In genomic region chr2:107083071-107083885, GRCm38 (mm10) we compare ENCODE assay signal across 8 mouse cellular contexts. TPM values are rescaled to one million over a fixed set of nuclear protein-coding genes. Genes with fewer than 3 reads are reported as not detected.
DNase-seq lines count a peak whose midpoint lies in the region; ATAC-seq and TF ChIP-seq lines count a peak whose summit lies in the region.
"Had no signal": no experiment of that assay in that cellular context is flagged by ENCODE, and none has a peak within 500 bp of the region (broad histone marks: within the 10 kb centered on the region; RNA-seq: fewer than 3 reads in every experiment).

No protein-coding gene starts in this region.

- H3K4me3 ChIP-seq in liver, postnatal 0 days (ENCODE audit: low read depth, low read length) = no peak overlapping the region
- H3K4me3 ChIP-seq in liver, embryonic 12.5 days = no peak overlapping the region
- no peak overlapping the region for H3K4me3 ChIP-seq in forebrain, embryonic 13.5 days
- no peak overlapping the region for H3K4me3 ChIP-seq in layer of hippocampus, adult 2 months
- no peak overlapping the region for H3K4me3 ChIP-seq in midbrain, embryonic 16.5 days (ENCODE audit: low read depth, low read length)

- TF ChIP-seq CTCF in liver, postnatal 0 days (IDR thresholded peaks at IDR 0.05; ENCODE audit: low read depth) = peak; percentile 63
- TF ChIP-seq CTCF in layer of hippocampus, adult 2 months (conservative IDR thresholded peaks at IDR 0.05) = peak; percentile 88

- TF ChIP-seq EP300 in liver, postnatal 0 days (IDR thresholded peaks at IDR 0.05; ENCODE audit: low read depth) = no peak

- H3K36me3 ChIP-seq in liver, postnatal 0 days (replicated peaks; ENCODE audit: insufficient read depth, low read length) = no peaks in the 10 kb centered on the region
- no peaks in the 10 kb centered on the region for H3K36me3 ChIP-seq in liver, embryonic 12.5 days
- no peaks in the 10 kb centered on the region for H3K36me3 ChIP-seq in forebrain, embryonic 13.5 days (ENCODE audit: poor library complexity, severe bottlenecking)
- H3K36me3 ChIP-seq in midbrain, embryonic 16.5 days (ENCODE audit: control insufficient read depth, insufficient read depth, low read length) = no peaks in the 10 kb centered on the region

- H3K9me3 ChIP-seq in liver, postnatal 0 days (ENCODE audit: low read length) = no peaks in the 10 kb centered on the region
- no peaks in the 10 kb centered on the region for H3K9me3 ChIP-seq in liver, embryonic 12.5 days (replicated peaks)
- H3K9me3 ChIP-seq in forebrain, embryonic 13.5 days (replicated peaks) = no peaks in the 10 kb centered on the region
- H3K9me3 ChIP-seq in midbrain, embryonic 16.5 days (replicated peaks; ENCODE audit: control insufficient read depth, low read length, poor library complexity, severe bottlenecking) = no peaks in the 10 kb centered on the region

- DNase-seq in liver, postnatal 0 days = no peak
- peak; percentile 64 for DNase-seq in adrenal gland, postnatal 14 days
- DNase-seq in layer of hippocampus, adult 2 months (ENCODE audit: low spot score in 2 of 2) = peak; percentile 4 to 50
- DNase-seq in T-cell, adult 2 months (ENCODE audit: low spot score) = no peak

- ATAC-seq in liver, postnatal 0 days = no peak
- no peak for ATAC-seq in liver, embryonic 12.5 days
- peak; percentile 76 for ATAC-seq in forebrain, embryonic 13.5 days
- peak; percentile 89 for ATAC-seq in midbrain, embryonic 16.5 days

- H3K27me3 ChIP-seq in liver, postnatal 0 days (ENCODE audit: insufficient read depth, low read length) = no peaks in the 10 kb centered on the region
- H3K27me3 ChIP-seq in liver, embryonic 12.5 days (replicated peaks) = no peaks in the 10 kb centered on the region
- H3K27me3 ChIP-seq in forebrain, embryonic 13.5 days = no peaks in the 10 kb centered on the region
- H3K27me3 ChIP-seq in midbrain, embryonic 16.5 days (ENCODE audit: control insufficient read depth, insufficient read depth, low read depth, low read length) = no peaks in the 10 kb centered on the region

- no peak overlapping the region for H3K27ac ChIP-seq in liver, postnatal 0 days (ENCODE audit: low read depth)
- H3K27ac ChIP-seq in liver, embryonic 12.5 days = no peak overlapping the region
- H3K27ac ChIP-seq in forebrain, embryonic 13.5 days = no peak overlapping the region
- H3K27ac ChIP-seq in layer of hippocampus, adult 2 months = peak overlapping the region; percentile 78
- peak overlapping the region; percentile 68 for H3K27ac ChIP-seq in midbrain, embryonic 16.5 days (ENCODE audit: low read length)

- no peak overlapping the region for H3K9ac ChIP-seq in liver, postnatal 0 days (replicated peaks)
- no peak overlapping the region for H3K9ac ChIP-seq in liver, embryonic 12.5 days
- no peak overlapping the region for H3K9ac ChIP-seq in forebrain, embryonic 13.5 days
- H3K9ac ChIP-seq in midbrain, embryonic 16.5 days (ENCODE audit: low read depth, low read length) = peak overlapping the region; percentile 3; the same call in 1 of the 2 replicates

- no peaks in the 10 kb centered on the region for H3K4me1 ChIP-seq in liver, postnatal 0 days (ENCODE audit: insufficient read depth)
- H3K4me1 ChIP-seq in liver, embryonic 12.5 days = no peaks in the 10 kb centered on the region
- no peaks in the 10 kb centered on the region for H3K4me1 ChIP-seq in forebrain, embryonic 13.5 days
- 0 out of 2 replicates have a peak, but pooled peaks cover 3% of the 10 kb centered on the region for H3K4me1 ChIP-seq in midbrain, embryonic 16.5 days (ENCODE audit: control insufficient read depth, insufficient read depth, low read length)

- H3K4me2 ChIP-seq in liver, postnatal 0 days (ENCODE audit: low read depth, low read length) = no peak overlapping the region
- no peak overlapping the region for H3K4me2 ChIP-seq in liver, embryonic 12.5 days
- H3K4me2 ChIP-seq in forebrain, embryonic 13.5 days = no peak overlapping the region
- H3K4me2 ChIP-seq in midbrain, embryonic 16.5 days (ENCODE audit: low read length) = 0 out of 2 replicates have a peak overlapping the region, but pooled peaks have one; percentile 12

- WGBS in liver, postnatal 0 days (ENCODE audit: insufficient replicate concordance) = 53% methylated on average over 14 of the region's 14 CpGs
- 45% methylated on average over 14 of the region's 14 CpGs for WGBS in liver, embryonic 12.5 days (ENCODE audit: insufficient replicate concordance)
- WGBS in forebrain, embryonic 13.5 days = 53% methylated on average over 14 of the region's 14 CpGs
- WGBS in midbrain, embryonic 16.5 days = 41% methylated on average over 14 of the region's 14 CpGs

RNA-seq across cellular contexts. Expression of gene Fshb, which starts 23.8 kb away (rescaled TPM):
- polyA plus RNA-seq in liver, postnatal 0 days (2015; fragmentation: Nextera tagmentation; extraction: Ambion mirVana) = not detected in 2 replicates
- not detected in 2 replicates for polyA plus RNA-seq in liver, embryonic 12.5 days (2016; fragmentation: Nextera tagmentation; extraction: Ambion mirVana)
- not detected in 2 replicates for total RNA-seq in adrenal gland, postnatal 14 days (2021)
- not detected in 2 replicates for polyA plus RNA-seq in forebrain, embryonic 13.5 days (2015; fragmentation: Nextera tagmentation; extraction: Ambion mirVana)
- not detected for total RNA-seq in layer of hippocampus, adult 2 months (2021)
- polyA plus RNA-seq in midbrain, embryonic 16.5 days (2015; fragmentation: Nextera tagmentation; extraction: Ambion mirVana) = not detected in 2 replicates
- polyA plus RNA-seq: large intestine, adult 2 months had no signal

Comparison
In these comparisons a context has a peak if more than half of its experiments do, and no peak if none do; other contexts are left out.
1. ATAC-seq: peak in forebrain, embryonic 13.5 days (single experiment) and midbrain, embryonic 16.5 days (single experiment); none in liver, postnatal 0 days (single experiment) and liver, embryonic 12.5 days (single experiment).
2. DNase-seq: peak in adrenal gland, postnatal 14 days (single experiment) and layer of hippocampus, adult 2 months (2 of 2); none in liver, postnatal 0 days (single experiment) and T-cell, adult 2 months (single experiment).
3. H3K27ac ChIP-seq: peak in layer of hippocampus, adult 2 months (single experiment) and midbrain, embryonic 16.5 days (single experiment); none in liver, postnatal 0 days (single experiment), liver, embryonic 12.5 days (single experiment) and forebrain, embryonic 13.5 days (single experiment).